ENCODE assay signal across 29 mouse cellular contexts in the genomic region with DNA sequence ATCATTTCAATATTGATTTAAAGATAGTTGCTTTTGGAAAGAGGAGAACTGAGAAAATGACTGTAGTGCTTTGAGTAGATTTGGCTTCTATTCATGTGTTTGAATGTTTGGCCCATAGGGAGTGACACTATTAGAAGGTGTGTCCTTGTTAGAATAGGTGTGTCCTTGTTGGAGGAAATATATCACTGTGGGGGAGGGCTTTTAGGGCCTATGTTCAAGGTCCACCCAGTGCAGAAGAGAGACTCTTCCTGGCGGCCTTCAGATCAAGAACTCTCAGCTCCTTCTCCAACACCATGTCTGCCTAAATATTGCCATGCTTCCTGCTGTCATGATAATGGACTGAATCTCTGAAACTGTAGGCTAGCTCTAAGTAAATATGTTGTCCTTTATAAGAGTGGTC. TPM values are rescaled to one million over a fixed set of nuclear protein-coding genes. Genes with fewer than 3 reads are reported as not detected.
A peak's percentile ranks its signal among the peaks of the same experiment; 100 is the strongest.
DNase-seq lines count a peak whose midpoint lies in the region; ATAC-seq and TF ChIP-seq lines count a peak whose summit lies in the region.
"Had no signal": no experiment of that assay in that cellular context is flagged by ENCODE, and none has a peak within 500 bp of the region (broad histone marks: within the 10 kb centered on the region; RNA-seq: fewer than 3 reads in every experiment).

No protein-coding gene starts in this region.

- H3K36me3 ChIP-seq in intestine, embryonic 16.5 days (ENCODE audit: control insufficient read depth, insufficient read depth, low read length) = no peaks in the 10 kb centered on the region
- H3K36me3 ChIP-seq in stomach, postnatal 0 days (ENCODE audit: control insufficient read depth, insufficient read depth, low read length) = no peaks in the 10 kb centered on the region
- H3K36me3 ChIP-seq in neural tube, embryonic 15.5 days = no peaks in the 10 kb centered on the region
- H3K36me3 ChIP-seq in midbrain, embryonic 14.5 days (ENCODE audit: control insufficient read depth, insufficient read depth, low read length) = no peaks in the 10 kb centered on the region
- H3K36me3 ChIP-seq: embryonic facial prominence, embryonic 13.5 days; embryonic facial prominence, embryonic 15.5 days; forebrain, embryonic 10.5 days; forebrain, embryonic 12.5 days; G1E had no signal

- no peak overlapping the region for H3K4me3 ChIP-seq in intestine, embryonic 16.5 days (ENCODE audit: low read length)
- no peak overlapping the region for H3K4me3 ChIP-seq in stomach, postnatal 0 days (ENCODE audit: low read depth, low read length)
- H3K4me3 ChIP-seq in neural tube, embryonic 15.5 days (replicated peaks) = no peak overlapping the region
- H3K4me3 ChIP-seq in midbrain, embryonic 14.5 days (replicated peaks; ENCODE audit: low read depth, low read length) = no peak overlapping the region
- H3K4me3 ChIP-seq: embryonic facial prominence, embryonic 13.5 days; embryonic facial prominence, embryonic 15.5 days; erythroblast, embryonic 14.5 days; forebrain, embryonic 10.5 days; forebrain, embryonic 12.5 days had no signal

- no peak overlapping the region for H3K4me2 ChIP-seq in intestine, embryonic 16.5 days (ENCODE audit: low read depth, low read length)
- no peak overlapping the region for H3K4me2 ChIP-seq in stomach, postnatal 0 days (replicated peaks; ENCODE audit: low read depth)
- no peak overlapping the region for H3K4me2 ChIP-seq in neural tube, embryonic 15.5 days
- no peak overlapping the region for H3K4me2 ChIP-seq in midbrain, embryonic 14.5 days (ENCODE audit: low read length)
- H3K4me2 ChIP-seq: embryonic facial prominence, embryonic 13.5 days; embryonic facial prominence, embryonic 15.5 days; forebrain, embryonic 12.5 days had no signal

- WGBS in intestine, embryonic 16.5 days = 97% methylated on average over 1 of the region's 1 CpGs
- WGBS in large intestine, adult 2 months = 32% methylated on average over 1 of the region's 1 CpGs
- WGBS in stomach, postnatal 0 days = 61% methylated on average over 1 of the region's 1 CpGs
- WGBS in neural tube, embryonic 15.5 days = 93% methylated on average over 1 of the region's 1 CpGs
- WGBS in midbrain, embryonic 14.5 days = 84% methylated on average over 1 of the region's 1 CpGs

- no peaks in the 10 kb centered on the region for H3K9me3 ChIP-seq in intestine, embryonic 16.5 days (ENCODE audit: control insufficient read depth, low read length)
- H3K9me3 ChIP-seq in stomach, postnatal 0 days (ENCODE audit: control insufficient read depth, low read length) = no peaks in the 10 kb centered on the region
- no peaks in the 10 kb centered on the region for H3K9me3 ChIP-seq in neural tube, embryonic 15.5 days (replicated peaks)
- H3K9me3 ChIP-seq in midbrain, embryonic 14.5 days (ENCODE audit: control insufficient read depth, low read length) = no peaks in the 10 kb centered on the region
- H3K9me3 ChIP-seq: embryonic facial prominence, embryonic 13.5 days; embryonic facial prominence, embryonic 15.5 days; forebrain, embryonic 10.5 days; forebrain, embryonic 12.5 days; G1E had no signal

- DNase-seq in induced T-regulatory cell, adult 2 months (ENCODE audit: low read depth) = peak; percentile 26
- DNase-seq in large intestine, adult 2 months (ENCODE audit: low read depth, low spot score) = peak; percentile 47
- no peak for DNase-seq in stomach, postnatal 0 days (ENCODE audit: low spot score)
- DNase-seq in midbrain, embryonic 14.5 days = no peak
- no peak for DNase-seq in Muller cell, postnatal 12 days (ENCODE audit: inconsistent ontology term)
- DNase-seq: adrenal gland, adult 2 months; adrenal gland, postnatal 10 days; adrenal gland, postnatal 25 days; B cell, adult 2 months; cerebellum, adult 11 months; cerebellum, adult 18-20 months; cerebellum, adult 8-10 months; cerebellum, adult 9-11 months; cerebellum, postnatal 14 days; cerebellum, postnatal 36 days; embryo, embryonic 11 days had no signal

- no peak for TF ChIP-seq EP300 in stomach, postnatal 0 days (optimal IDR thresholded peaks at IDR 0.05)

- H3K9ac ChIP-seq in intestine, embryonic 16.5 days (ENCODE audit: low read depth, low read length) = no peak overlapping the region
- no peak overlapping the region for H3K9ac ChIP-seq in stomach, postnatal 0 days (ENCODE audit: low read length)
- H3K9ac ChIP-seq in neural tube, embryonic 15.5 days (replicated peaks) = no peak overlapping the region
- H3K9ac ChIP-seq in midbrain, embryonic 14.5 days (replicated peaks; ENCODE audit: low read length) = no peak overlapping the region
- H3K9ac ChIP-seq: embryonic facial prominence, embryonic 13.5 days; embryonic facial prominence, embryonic 15.5 days; forebrain, embryonic 12.5 days had no signal

- peak; percentile 81 for ATAC-seq in intestine, embryonic 16.5 days
- peak; percentile 80 for ATAC-seq in stomach, postnatal 0 days (ENCODE audit: low FRiP score, low TSS enrichment)
- ATAC-seq in neural tube, embryonic 15.5 days (ENCODE audit: low FRiP score) = no peak
- no peak for ATAC-seq in midbrain, embryonic 14.5 days (ENCODE audit: low FRiP score, low TSS enrichment)
- ATAC-seq: CD4-positive, CD25-positive, alpha-beta regulatory T cell, adult 4 months; forebrain, embryonic 14.5 days had no signal

- no peaks in the 10 kb centered on the region for H3K4me1 ChIP-seq in intestine, embryonic 16.5 days (ENCODE audit: control insufficient read depth, insufficient read depth, low read length)
- H3K4me1 ChIP-seq in stomach, postnatal 0 days (replicated peaks; ENCODE audit: control insufficient read depth, insufficient read depth) = no peaks in the 10 kb centered on the region
- no peaks in the 10 kb centered on the region for H3K4me1 ChIP-seq in neural tube, embryonic 15.5 days
- H3K4me1 ChIP-seq in midbrain, embryonic 14.5 days (ENCODE audit: control insufficient read depth, insufficient read depth, low read length) = no peaks in the 10 kb centered on the region
- H3K4me1 ChIP-seq: embryonic facial prominence, embryonic 13.5 days; embryonic facial prominence, embryonic 15.5 days; forebrain, embryonic 10.5 days; forebrain, embryonic 12.5 days had no signal

- TF ChIP-seq CTCF in stomach, postnatal 0 days (IDR thresholded peaks at IDR 0.05; ENCODE audit: low read depth) = no peak

- no peak overlapping the region for H3K27ac ChIP-seq in intestine, embryonic 16.5 days (ENCODE audit: low read length)
- no peak overlapping the region for H3K27ac ChIP-seq in stomach, postnatal 0 days (replicated peaks)
- H3K27ac ChIP-seq in neural tube, embryonic 15.5 days (replicated peaks) = no peak overlapping the region
- H3K27ac ChIP-seq in midbrain, embryonic 14.5 days (replicated peaks; ENCODE audit: low read depth, low read length) = no peak overlapping the region
- H3K27ac ChIP-seq: embryonic facial prominence, embryonic 13.5 days; embryonic facial prominence, embryonic 15.5 days; forebrain, embryonic 10.5 days; forebrain, embryonic 12.5 days had no signal

- H3K27me3 ChIP-seq in intestine, embryonic 16.5 days (replicated peaks; ENCODE audit: control insufficient read depth, insufficient read depth, low read length) = no peaks in the 10 kb centered on the region
- H3K27me3 ChIP-seq in stomach, postnatal 0 days (ENCODE audit: control insufficient read depth, insufficient read depth, low read length) = no peaks in the 10 kb centered on the region
- no peaks in the 10 kb centered on the region for H3K27me3 ChIP-seq in neural tube, embryonic 15.5 days (replicated peaks)
- no peaks in the 10 kb centered on the region for H3K27me3 ChIP-seq in midbrain, embryonic 14.5 days (ENCODE audit: control insufficient read depth, insufficient read depth, low read length)
- H3K27me3 ChIP-seq: CH12.LX; embryonic facial prominence, embryonic 13.5 days; embryonic facial prominence, embryonic 15.5 days; forebrain, embryonic 12.5 days had no signal

RNA-seq across cellular contexts. Expression of a gene that starts 8.2 kb away (rescaled TPM):
- polyA plus RNA-seq in intestine, embryonic 16.5 days (2015; fragmentation: Nextera tagmentation; extraction: Ambion mirVana) = 2.9 and 3.2 TPM in 2 replicates
- polyA plus RNA-seq in large intestine, adult 2 months (2012; rRNA removed) = 10.5 and 11.6 TPM in 2 replicates
- polyA plus RNA-seq in stomach, postnatal 0 days (2015; fragmentation: Nextera tagmentation; extraction: Ambion mirVana) = 1.5 and 1.7 TPM in 2 replicates
- 1.2 and 4.0 TPM in 2 replicates for polyA plus RNA-seq in neural tube, embryonic 15.5 days (2015; fragmentation: Nextera tagmentation; extraction: Ambion mirVana)
- 0.46 and 1.3 TPM in 2 replicates for polyA plus RNA-seq in midbrain, embryonic 14.5 days (2014; fragmentation: Nextera tagmentation; extraction: Ambion mirVana)

RNA-seq across cellular contexts. Expression of a gene that starts 8.3 kb away (rescaled TPM):
- polyA plus RNA-seq in intestine, embryonic 16.5 days (2015; fragmentation: Nextera tagmentation; extraction: Ambion mirVana) = 8.7 and 9.5 TPM in 2 replicates
- polyA plus RNA-seq in large intestine, adult 2 months (2012; rRNA removed) = 9.5 and 13.0 TPM in 2 replicates
- polyA plus RNA-seq in stomach, postnatal 0 days (2015; fragmentation: Nextera tagmentation; extraction: Ambion mirVana) = 8.6 and 8.9 TPM in 2 replicates
- polyA plus RNA-seq in neural tube, embryonic 15.5 days (2015; fragmentation: Nextera tagmentation; extraction: Ambion mirVana) = 12.3 and 12.9 TPM in 2 replicates
- 10.6 and 15.3 TPM in 2 replicates for polyA plus RNA-seq in midbrain, embryonic 14.5 days (2014; fragmentation: Nextera tagmentation; extraction: Ambion mirVana)

RNA-seq across cellular contexts. Expression of a gene that starts 38.8 kb away (rescaled TPM):
- polyA plus RNA-seq in intestine, embryonic 16.5 days (2015; fragmentation: Nextera tagmentation; extraction: Ambion mirVana) = 0.88 and 1.0 TPM in 2 replicates
- polyA plus RNA-seq in large intestine, adult 2 months (2012; rRNA removed) = 2.0 TPM in 2 replicates
- 0.55 and 0.61 TPM in 2 replicates for polyA plus RNA-seq in stomach, postnatal 0 days (2015; fragmentation: Nextera tagmentation; extraction: Ambion mirVana)
- polyA plus RNA-seq in neural tube, embryonic 15.5 days (2015; fragmentation: Nextera tagmentation; extraction: Ambion mirVana) = 1.0 and 1.1 TPM in 2 replicates
- 1.9 TPM in 1 of 2 replicates, not detected in the other for polyA plus RNA-seq in midbrain, embryonic 14.5 days (2014; fragmentation: Nextera tagmentation; extraction: Ambion mirVana)
- polyA plus RNA-seq: adrenal gland, adult 2 months had no signal

RNA-seq across cellular contexts. Expression of a gene that starts 42.2 kb away (rescaled TPM):
- not detected in 2 replicates for polyA plus RNA-seq in intestine, embryonic 16.5 days (2015; fragmentation: Nextera tagmentation; extraction: Ambion mirVana)
- not detected in 2 replicates for polyA plus RNA-seq in large intestine, adult 2 months (2012; rRNA removed)
- not detected in 2 replicates for polyA plus RNA-seq in stomach, postnatal 0 days (2015; fragmentation: Nextera tagmentation; extraction: Ambion mirVana)
- not detected in 2 replicates for polyA plus RNA-seq in neural tube, embryonic 15.5 days (2015; fragmentation: Nextera tagmentation; extraction: Ambion mirVana)
- polyA plus RNA-seq in midbrain, embryonic 14.5 days (2014; fragmentation: Nextera tagmentation; extraction: Ambion mirVana) = not detected in 2 replicates
- polyA plus RNA-seq: adrenal gland, adult 2 months; brain, embryonic 14.5 days; embryonic facial prominence, embryonic 11.5 days; embryonic facial prominence, embryonic 13.5 days; embryonic facial prominence, embryonic 15.5 days; erythroblast, embryonic 14.5 days; forebrain, embryonic 10.5 days; forebrain, embryonic 12.5 days; forebrain, embryonic 14.5 days; G1E had no signal

RNA-seq across cellular contexts. Expression of a gene that starts 52.8 kb away (rescaled TPM):
- not detected in 2 replicates for polyA plus RNA-seq in intestine, embryonic 16.5 days (2015; fragmentation: Nextera tagmentation; extraction: Ambion mirVana)
- polyA plus RNA-seq in large intestine, adult 2 months (2012; rRNA removed) = not detected in 2 replicates
- polyA plus RNA-seq in stomach, postnatal 0 days (2015; fragmentation: Nextera tagmentation; extraction: Ambion mirVana) = not detected in 2 replicates
- not detected in 2 replicates for polyA plus RNA-seq in neural tube, embryonic 15.5 days (2015; fragmentation: Nextera tagmentation; extraction: Ambion mirVana)
- not detected in 2 replicates for polyA plus RNA-seq in midbrain, embryonic 14.5 days (2014; fragmentation: Nextera tagmentation; extraction: Ambion mirVana)
- polyA plus RNA-seq: adrenal gland, adult 2 months; brain, embryonic 14.5 days; embryonic facial prominence, embryonic 11.5 days; embryonic facial prominence, embryonic 13.5 days; embryonic facial prominence, embryonic 15.5 days; erythroblast, embryonic 14.5 days; forebrain, embryonic 10.5 days; forebrain, embryonic 12.5 days; forebrain, embryonic 14.5 days; G1E had no signal

Comparison
In these comparisons a context has a peak if more than half of its experiments do, and no peak if none do; other contexts are left out.
1. DNase-seq: peak in induced T-regulatory cell, adult 2 months (single experiment) and large intestine, adult 2 months (single experiment); none in stomach, postnatal 0 days (single experiment), midbrain, embryonic 14.5 days (single experiment) and Muller cell, postnatal 12 days (single experiment).
2. ATAC-seq: peak in intestine, embryonic 16.5 days (single experiment) and stomach, postnatal 0 days (single experiment); none in neural tube, embryonic 15.5 days (single experiment) and midbrain, embryonic 14.5 days (single experiment).